Mouse (Mus musculus): ENCODE results near the gene Kremen1. TPM values are rescaled to one million over a fixed set of nuclear protein-coding genes. Genes with fewer than 3 reads are reported as not detected.

The Kremen1 gene
- total and polyA plus RNA-seq, 3 experiments: 1.3 to 4.1 TPM; not detected in 1

DNA sequence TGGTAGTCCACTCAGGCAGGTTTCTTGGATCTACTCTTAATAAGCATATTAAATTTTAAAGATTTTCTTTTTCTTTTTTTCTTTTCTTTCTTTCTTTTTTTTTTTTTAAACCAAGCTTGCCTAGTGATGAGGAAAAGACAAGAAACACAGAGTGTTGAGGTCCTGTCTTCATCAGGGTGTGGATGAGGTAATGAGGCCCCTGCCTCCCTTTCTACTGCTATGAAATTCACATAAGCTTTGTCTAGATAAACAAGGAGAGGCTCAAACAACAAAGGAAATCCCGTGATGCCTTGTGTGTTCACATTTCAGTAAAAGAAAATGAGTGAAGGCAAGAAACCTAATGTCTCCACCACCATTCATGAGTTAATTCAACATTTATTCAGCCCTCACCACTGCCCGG lies 13.2 kb downstream of the Kremen1 start:
- H3K27ac ChIP-seq (ENCODE audit: control insufficient read depth, low read depth, low read length): no peak overlapping the region
- no peaks in the 10 kb centered on the region for H3K9me3 ChIP-seq (replicated peaks; ENCODE audit: insufficient read depth, low read length)
- no peak overlapping the region for H3K9ac ChIP-seq (ENCODE audit: control insufficient read depth, low read depth, low read length, poor library complexity, severe bottlenecking)
- H3K4me3 ChIP-seq (ENCODE audit: control insufficient read depth in 1 of 2, insufficient read depth in 1 of 2, low read depth in 2 of 2, low read length in 2 of 2): no peak overlapping the region
- no peak for TF ChIP-seq SMC3 (IDR thresholded peaks at IDR 0.05; ENCODE audit: low read depth, low read length)
- TF ChIP-seq E2F4 (IDR thresholded peaks at IDR 0.05; ENCODE audit: borderline replicate concordance, low read depth, low read length): no peak
- no peak for TF ChIP-seq NRF1 (IDR thresholded peaks at IDR 0.05; ENCODE audit: insufficient read depth, low read depth, low read length, poor library complexity, severe bottlenecking)
- TF ChIP-seq ZNF384 (IDR thresholded peaks at IDR 0.05; ENCODE audit: low read depth, low read length): no peak
- TF ChIP-seq RAD21 (IDR thresholded peaks at IDR 0.05; ENCODE audit: low read depth, low read length): no peak
- no peak for TF ChIP-seq TBP (IDR thresholded peaks at IDR 0.05; ENCODE audit: low read depth, low read length)
- no peak for TF ChIP-seq BHLHE40 (IDR thresholded peaks at IDR 0.05; ENCODE audit: borderline replicate concordance, low read depth, low read length)
- no peak for TF ChIP-seq ELF1 (IDR thresholded peaks at IDR 0.05; ENCODE audit: low read depth, low read length)
- no peak for TF ChIP-seq JUND (IDR thresholded peaks at IDR 0.05; ENCODE audit: low read depth, low read length)
- TF ChIP-seq CTCF (IDR thresholded peaks at IDR 0.05 in 2 of 3, conservative IDR thresholded peaks at IDR 0.05 in 1 of 3; ENCODE audit: control insufficient read depth in 1 of 3, insufficient read depth in 1 of 3, low read depth in 2 of 3, low read length in 3 of 3, poor library complexity in 1 of 3, severe bottlenecking in 1 of 3): no peak
- no peak for DNase-seq (ENCODE audit: low read depth, low spot score)
- no peaks in the 10 kb centered on the region for H3K4me1 ChIP-seq (ENCODE audit: control insufficient read depth in 1 of 2, insufficient read depth in 2 of 2, low read length in 2 of 2)
- H3K79me2 ChIP-seq (ENCODE audit: control insufficient read depth, insufficient read depth, low read length, poor library complexity): no peaks in the 10 kb centered on the region
- H3K36me3 ChIP-seq (ENCODE audit: control insufficient read depth in 1 of 2, insufficient read depth in 2 of 2, low read length in 2 of 2): no peaks in the 10 kb centered on the region
- no peaks in the 10 kb centered on the region for H3K27me3 ChIP-seq (ENCODE audit: control insufficient read depth in 1 of 2, insufficient read depth in 2 of 2, low read length in 2 of 2)

GRCm38 (mm10) chr11:5245431-5245830 lies 15.9 kb downstream of the Kremen1 start:
- no peaks in the 10 kb centered on the region for H3K27me3 ChIP-seq (ENCODE audit: control insufficient read depth in 1 of 2, insufficient read depth in 2 of 2, low read length in 2 of 2)
- no peaks in the 10 kb centered on the region for H3K4me1 ChIP-seq (ENCODE audit: control insufficient read depth in 1 of 2, insufficient read depth in 2 of 2, low read length in 2 of 2)
- no peak for TF ChIP-seq MEF2A (IDR thresholded peaks at IDR 0.05; ENCODE audit: extremely low read depth, insufficient replicate concordance, low read depth, low read length, poor library complexity, severe bottlenecking)
- TF ChIP-seq ZKSCAN1 (IDR thresholded peaks at IDR 0.05; ENCODE audit: low read depth, low read length): no peak
- no peak for TF ChIP-seq KAT2A (conservative IDR thresholded peaks at IDR 0.05; ENCODE audit: low read depth, low read length)
- TF ChIP-seq GATA1 (IDR thresholded peaks at IDR 0.05; ENCODE audit: low read depth, low read length): no peak
- no peak overlapping the region for H3K4me3 ChIP-seq (ENCODE audit: control insufficient read depth in 1 of 2, insufficient read depth in 1 of 2, low read depth in 2 of 2, low read length in 2 of 2)
- H3K27ac ChIP-seq (ENCODE audit: control insufficient read depth, low read depth, low read length): no peak overlapping the region
- no peak for DNase-seq (ENCODE audit: low read depth, low spot score)
- H3K36me3 ChIP-seq (ENCODE audit: control insufficient read depth in 1 of 2, insufficient read depth in 2 of 2, low read length in 2 of 2): no peaks in the 10 kb centered on the region
- H3K9ac ChIP-seq (ENCODE audit: control insufficient read depth, low read depth, low read length, poor library complexity, severe bottlenecking): no peak overlapping the region
- no peaks in the 10 kb centered on the region for H3K9me3 ChIP-seq (replicated peaks; ENCODE audit: insufficient read depth, low read length)
- no peaks in the 10 kb centered on the region for H3K79me2 ChIP-seq (ENCODE audit: control insufficient read depth, insufficient read depth, low read length, poor library complexity)

GRCm38 (mm10) chr11:5244749-5245130 lies 16.6 kb downstream of the Kremen1 start:
- no peak for DNase-seq (ENCODE audit: low read depth, low spot score)
- Histone ChIP-seq H3K9ac (ENCODE audit: control insufficient read depth, low read depth, low read length, poor library complexity, severe bottlenecking) (no peak overlapping the region), H3K27ac (ENCODE audit: control insufficient read depth, low read depth, low read length) (no peak overlapping the region), H3K9me3 (replicated peaks; ENCODE audit: insufficient read depth, low read length) (no peaks in the 10 kb centered on the region), H3K79me2 (ENCODE audit: control insufficient read depth, insufficient read depth, low read length, poor library complexity) (no peaks in the 10 kb centered on the region), H3K27me3 (ENCODE audit: control insufficient read depth in 1 of 2, insufficient read depth in 2 of 2, low read length in 2 of 2) (no peaks in the 10 kb centered on the region), H3K36me3 (ENCODE audit: control insufficient read depth in 1 of 2, insufficient read depth in 2 of 2, low read length in 2 of 2) (no peaks in the 10 kb centered on the region), H3K4me1 (ENCODE audit: control insufficient read depth in 1 of 2, insufficient read depth in 2 of 2, low read length in 2 of 2) (no peaks in the 10 kb centered on the region), H3K4me3 (ENCODE audit: control insufficient read depth in 1 of 2, insufficient read depth in 1 of 2, low read depth in 2 of 2, low read length in 2 of 2) (no peak overlapping the region)
- TF ChIP-seq CTCF (IDR thresholded peaks at IDR 0.05 in 2 of 3, conservative IDR thresholded peaks at IDR 0.05 in 1 of 3; ENCODE audit: control insufficient read depth in 1 of 3, insufficient read depth in 1 of 3, low read depth in 2 of 3, low read length in 3 of 3, poor library complexity in 1 of 3, severe bottlenecking in 1 of 3): no peak
- TF ChIP-seq MAZ (IDR thresholded peaks at IDR 0.05; ENCODE audit: low read depth, low read length): no peak
- no peak for TF ChIP-seq RAD21 (IDR thresholded peaks at IDR 0.05; ENCODE audit: low read depth, low read length)
- TF ChIP-seq ELF1 (IDR thresholded peaks at IDR 0.05; ENCODE audit: low read depth, low read length): no peak
- no peak for TF ChIP-seq POLR2AphosphoS2 (IDR thresholded peaks at IDR 0.05; ENCODE audit: low read length)
- TF ChIP-seq POLR2AphosphoS5 (IDR thresholded peaks at IDR 0.05; ENCODE audit: borderline replicate concordance, low read depth, low read length): no peak
